Mouse (Mus musculus) limb, embryonic 14.5 days (tissue): ENCODE data around the gene Wdr90. TPM values are rescaled to one million over a fixed set of nuclear protein-coding genes. Genes with fewer than 3 reads are reported as not detected.

Experiments used
- ATAC-seq: fragments of 200-750 bp; cut with Nextera tagmentation; 2 replicates; pipeline ENCODE4 v1.8.0; 2017; ENCODE audit warnings: low read depth, moderate number of reproducible peaks, moderate TSS enrichment; ENCODE audit not compliant: low FRiP score
- DNase-seq: peaks from one replicate; pipeline ENCODE4 v3.0.0-alpha.2; 2015; ENCODE audit warnings: low spot score
- H3K27ac ChIP-seq: fragments of 300-500 bp; sonication (generic); replicated peaks from 2 replicates; pipeline ENCODE4 v1.5.1; 2014; ENCODE audit warnings: low read depth, mild to moderate bottlenecking, low read length, moderate library complexity, mixed read lengths
- H3K27me3 ChIP-seq: fragments of 300-500 bp; sonication (generic); 2 replicates; pipeline ENCODE4 v1.6.1; 2014; ENCODE audit warnings: low read length, mixed read lengths; ENCODE audit not compliant: control insufficient read depth, insufficient read depth
- H3K36me3 ChIP-seq: fragments of 300-500 bp; sonication (generic); 2 replicates; pipeline ENCODE4 v1.6.1; 2014; ENCODE audit warnings: mild to moderate bottlenecking, low read length, moderate library complexity, mixed read lengths; ENCODE audit not compliant: control insufficient read depth, insufficient read depth
- H3K4me1 ChIP-seq: fragments of 300-500 bp; sonication (generic); 2 replicates; pipeline ENCODE4 v1.6.1; 2014; ENCODE audit warnings: antibody characterized with exemption, low read length, mixed read lengths; ENCODE audit not compliant: control insufficient read depth, insufficient read depth
- H3K4me2 ChIP-seq: fragments of 300-500 bp; sonication (generic); replicated peaks from 2 replicates; pipeline ENCODE4 v1.6.1; 2014; ENCODE audit warnings: low read depth, mild to moderate bottlenecking, low read length, moderate library complexity; ENCODE audit not compliant: severe bottlenecking
- H3K4me3 ChIP-seq: fragments of 300-500 bp; sonication (generic); replicated peaks from 2 replicates; pipeline ENCODE4 v1.5.1; 2014; ENCODE audit warnings: low read length
- H3K9ac ChIP-seq: fragments of 300-500 bp; sonication (generic); 2 replicates; pipeline ENCODE4 v1.6.1; 2014; ENCODE audit warnings: mild to moderate bottlenecking, low read depth, low read length, moderate library complexity; ENCODE audit not compliant: severe bottlenecking
- H3K9me3 ChIP-seq: fragments of 300-500 bp; sonication (generic); 2 replicates; pipeline ENCODE4 v1.6.1; 2016; ENCODE audit warnings: low read length; ENCODE audit not compliant: control insufficient read depth
- POLR2A ChIP-seq: fragments of 200-500 bp; IDR thresholded peaks from 2 replicates; pipeline ENCODE4 v1.8.0; 2012; ENCODE audit warnings: inconsistent platforms, mild to moderate bottlenecking, moderate library complexity, borderline replicate concordance; ENCODE audit not compliant: insufficient read depth, insufficient read length; ENCODE audit errors: extremely low read depth
- WGBS: fragments of 180-500 bp; shearing (Covaris S2); extraction: QIAGEN DNeasy Blood & Tissue Kit; methylation state at CpG from one replicate; pipeline ENCODE4 v1.1.7; 2014; 5-methylcytosine and 5-hydroxymethylcytosine counted together
- polyA plus RNA-seq, 2 experiments: library from polyadenylated mRNA; depleted of rRNA in 1 of 2; stranded (reverse) in 1 of 2; unstranded in 1 of 2; fragments of >200 nt; fragmentation: Nextera tagmentation in 1 of 2; extraction: Ambion mirVana in 1 of 2; gene quantifications; 2 replicates each; pipeline versions ENCODE4 v1.2.1 to v1.2.3; 2012 to 2014

Gene Wdr90
- polyA plus RNA-seq, 2 experiments: 18.1 to 68.0 TPM

GRCm38 (mm10) chr17:25844396-25844901 lies 16.9 kb downstream of the Wdr90 start, which contains the start of gene Rhot2:
Gene Rhot2 (minus strand): TSS chr17:25844851.
- peaks cover 10% of the 10 kb centered on the region; the same call in 1 of the 2 replicates for H3K4me1 ChIP-seq
- H3K9ac ChIP-seq: peak within 1 kb of the TSS; percentile 82
- H3K4me2 ChIP-seq: peak within 1 kb of the TSS; percentile 63
- ATAC-seq: peak; percentile 94
- peak; percentile 72; the same call in 1 of the 2 replicates for TF ChIP-seq POLR2A
- H3K27me3 ChIP-seq: no peaks in the 10 kb centered on the region
- no peaks in the 10 kb centered on the region for H3K9me3 ChIP-seq
- DNase-seq: peak; percentile 96
- peak within 1 kb of the TSS; percentile 71 for H3K27ac ChIP-seq
- peaks cover 60% of the 10 kb centered on the region for H3K36me3 ChIP-seq
- H3K4me3 ChIP-seq: peak within 1 kb of the TSS; percentile 90
- 1% methylated on average over 21 of the region's 21 CpGs for WGBS

- Histone ChIP-seq H3K27ac (peak overlapping the region; percentile 71), H3K4me1 (peaks cover 10% of the 10 kb centered on the region; the same call in 1 of the 2 replicates), H3K9ac (peak overlapping the region; percentile 82), H3K4me3 (peak overlapping the region; percentile 90), H3K4me2 (peak overlapping the region; percentile 63), H3K27me3 (no peaks in the 10 kb centered on the region), H3K9me3 (no peaks in the 10 kb centered on the region), H3K36me3 (peaks cover 60% of the 10 kb centered on the region)
- 4% methylated on average over 33 of the region's 38 CpGs for WGBS
- DNase-seq (no peak), ATAC-seq (0 out of 2 replicates have a peak, but pooled peaks have one; percentile 0)
- no peak for TF ChIP-seq POLR2A
These were observed 17.5 kb downstream of the Wdr90 start for GRCm38 (mm10) chr17:25843636-25844395.

- Histone ChIP-seq H3K36me3 (peaks cover 57% of the 10 kb centered on the region), H3K4me1 (peaks cover 10% of the 10 kb centered on the region; the same call in 1 of the 2 replicates), H3K9me3 (no peaks in the 10 kb centered on the region), H3K9ac (peak overlapping the region; percentile 82), H3K4me2 (peak overlapping the region; percentile 63), H3K27ac (no peak overlapping the region), H3K4me3 (peak overlapping the region; percentile 90), H3K27me3 (no peaks in the 10 kb centered on the region)
- DNase-seq (no peak), ATAC-seq (no peak)
- 93% methylated on average over 4 of the region's 4 CpGs for WGBS
- TF ChIP-seq POLR2A: no peak
These were observed 18.2 kb downstream of the Wdr90 start for GRCm38 (mm10) chr17:25843122-25843521.

GRCm38 (mm10) chr17:25842509-25842908 lies 18.8 kb downstream of the Wdr90 start:
- DNase-seq (no peak), ATAC-seq (no peak)
- no peak for TF ChIP-seq POLR2A
- H3K4me1 ChIP-seq: peaks cover 10% of the 10 kb centered on the region; the same call in 1 of the 2 replicates
- H3K9me3 ChIP-seq: no peaks in the 10 kb centered on the region
- no peaks in the 10 kb centered on the region for H3K27me3 ChIP-seq
- no peak overlapping the region for H3K27ac ChIP-seq
- no peak overlapping the region for H3K4me3 ChIP-seq
- no peak overlapping the region for H3K4me2 ChIP-seq
- H3K36me3 ChIP-seq: peaks cover 58% of the 10 kb centered on the region
- 85% methylated on average over 3 of the region's 3 CpGs for WGBS
- no peak overlapping the region for H3K9ac ChIP-seq

- WGBS: 95% methylated on average over 22 of the region's 22 CpGs
These were observed 20.0 kb downstream of the Wdr90 start, which contains the start of gene Gm20683 for GRCm38 (mm10) chr17:25841117-25841880. Gene Gm20683 (minus strand): TSS chr17:25841763.

More at GRCm38 (mm10) chr17:25841117-25841880, 20.0 kb downstream of the Wdr90 start, which contains the start of gene Gm20683:
- no peak within 1 kb of the TSS for H3K4me3 ChIP-seq
- H3K27ac ChIP-seq: no peak within 1 kb of the TSS
- H3K4me2 ChIP-seq: no peak within 1 kb of the TSS
- peaks cover 21% of the 10 kb centered on the region; the same call in 1 of the 2 replicates for H3K4me1 ChIP-seq
- H3K36me3 ChIP-seq: peaks cover 54% of the 10 kb centered on the region
- no peak for ATAC-seq
- no peak for DNase-seq
- no peaks in the 10 kb centered on the region for H3K9me3 ChIP-seq
- no peak for TF ChIP-seq POLR2A
- no peaks in the 10 kb centered on the region for H3K27me3 ChIP-seq
- H3K9ac ChIP-seq: no peak within 1 kb of the TSS
